Mouse (Mus musculus) liver, embryonic 16.5 days (tissue): ENCODE data around the gene Kdm1b. TPM values are rescaled to one million over a fixed set of nuclear protein-coding genes. Genes with fewer than 3 reads are reported as not detected.

ENCODE experiments used
- ATAC-seq: fragments of 200-750 bp; cut with Nextera tagmentation; 2 replicates; pipeline ENCODE4 v1.8.0; 2017; ENCODE audit warnings: low read depth, mild to moderate bottlenecking, moderate number of reproducible peaks, moderate library complexity
- H3K27ac ChIP-seq: fragments of 300-500 bp; sonication (generic); 2 replicates; pipeline ENCODE4 v1.5.1; 2014; ENCODE audit warnings: mild to moderate bottlenecking, low read length
- H3K27me3 ChIP-seq: fragments of 300-500 bp; sonication (generic); 2 replicates; pipeline ENCODE4 v1.6.1; 2014; ENCODE audit warnings: low read depth, low read length, mixed read lengths; ENCODE audit not compliant: control insufficient read depth, insufficient read depth
- H3K36me3 ChIP-seq: fragments of 300-500 bp; sonication (generic); 2 replicates; pipeline ENCODE4 v1.6.1; 2014; ENCODE audit warnings: mild to moderate bottlenecking; ENCODE audit not compliant: control insufficient read depth, insufficient read depth
- H3K4me1 ChIP-seq: fragments of 300-500 bp; sonication (generic); 2 replicates; pipeline ENCODE4 v1.6.1; 2014; ENCODE audit warnings: low read depth, low read length, mixed read lengths; ENCODE audit not compliant: control insufficient read depth
- H3K4me2 ChIP-seq: fragments of 300-500 bp; sonication (generic); 2 replicates; pipeline ENCODE4 v1.6.1; 2014; ENCODE audit warnings: low read depth, low read length, mixed read lengths
- H3K4me3 ChIP-seq: fragments of 300-500 bp; sonication (generic); 2 replicates; pipeline ENCODE4 v1.5.1; 2014; ENCODE audit warnings: low read depth, mild to moderate bottlenecking, low read length
- H3K9ac ChIP-seq: fragments of 300-500 bp; sonication (generic); 2 replicates; pipeline ENCODE4 v1.6.1; 2014; ENCODE audit warnings: low read depth, low read length
- H3K9me3 ChIP-seq: fragments of 300-500 bp; sonication (generic); replicated peaks from 2 replicates; pipeline ENCODE4 v1.6.1; 2016; ENCODE audit warnings: low read length; ENCODE audit not compliant: control insufficient read depth
- WGBS: fragments of 180-500 bp; shearing (Covaris S2); extraction: QIAGEN DNeasy Blood & Tissue Kit; methylation state at CpG from one replicate; pipeline ENCODE4 v1.1.7; 2014; ENCODE audit not compliant: insufficient replicate concordance; 5-methylcytosine and 5-hydroxymethylcytosine counted together
- polyA plus RNA-seq: library from polyadenylated mRNA; unstranded; fragments of >200 nt; fragmentation: Nextera tagmentation; extraction: Ambion mirVana; gene quantifications from 2 replicates; pipeline ENCODE4 v1.2.1, GENCODE M21; 2015

Gene Kdm1b
- polyA plus RNA-seq, 1 experiment from 2014 or later, result 3.8 TPM

GRCm38 (mm10) chr13:47020798-47021197 lies 22.5 kb upstream of the Kdm1b start:
- Histone ChIP-seq H3K27me3 (no peaks in the 10 kb centered on the region), H3K36me3 (no peaks in the 10 kb centered on the region), H3K4me3 (no peak overlapping the region), H3K9me3 (no peaks in the 10 kb centered on the region), H3K27ac (no peak overlapping the region), H3K4me1 (no peaks in the 10 kb centered on the region), H3K9ac (no peak overlapping the region), H3K4me2 (no peak overlapping the region)
- WGBS, result 61% methylated on average over 7 of the region's 7 CpGs
- no peak for ATAC-seq

- ATAC-seq, result peak; percentile 47; the same call in 1 of the 2 replicates
- H3K9me3 ChIP-seq, result no peaks in the 10 kb centered on the region
- H3K4me2 ChIP-seq, result no peak overlapping the region
- H3K27ac ChIP-seq, result no peak overlapping the region
- H3K36me3 ChIP-seq, result no peaks in the 10 kb centered on the region
- 62% methylated on average over 17 of the region's 17 CpGs for WGBS
- H3K27me3 ChIP-seq, result no peaks in the 10 kb centered on the region
- H3K4me3 ChIP-seq, result no peak overlapping the region
- H3K9ac ChIP-seq, result no peak overlapping the region
- H3K4me1 ChIP-seq, result no peaks in the 10 kb centered on the region
These were observed 12.8 kb upstream of the Kdm1b start for GRCm38 (mm10) chr13:47030376-47031107.

GRCm38 (mm10) chr13:47033602-47034001 lies 9.7 kb upstream of the Kdm1b start:
- Histone ChIP-seq H3K4me1 (no peaks in the 10 kb centered on the region), H3K4me3 (no peak overlapping the region), H3K27me3 (no peaks in the 10 kb centered on the region), H3K9ac (no peak overlapping the region), H3K4me2 (no peak overlapping the region), H3K27ac (no peak overlapping the region), H3K36me3 (no peaks in the 10 kb centered on the region), H3K9me3 (no peaks in the 10 kb centered on the region)
- ATAC-seq, result no peak
- WGBS, result 71% methylated on average over 4 of the region's 4 CpGs

- H3K27ac ChIP-seq, result no peak overlapping the region
- no peak overlapping the region for H3K4me2 ChIP-seq
- H3K4me3 ChIP-seq, result no peak overlapping the region
- H3K4me1 ChIP-seq, result no peaks in the 10 kb centered on the region
- H3K9me3 ChIP-seq, result no peaks in the 10 kb centered on the region
- no peak overlapping the region for H3K9ac ChIP-seq
- no peaks in the 10 kb centered on the region for H3K36me3 ChIP-seq
- 57% methylated on average over 6 of the region's 6 CpGs for WGBS
- no peaks in the 10 kb centered on the region for H3K27me3 ChIP-seq
- no peak for ATAC-seq
These were observed 5.4 kb upstream of the Kdm1b start for GRCm38 (mm10) chr13:47037946-47038345.

- no peak overlapping the region for H3K9ac ChIP-seq
- no peak overlapping the region for H3K4me2 ChIP-seq
- H3K27ac ChIP-seq, result no peak overlapping the region
- no peak overlapping the region for H3K4me3 ChIP-seq
- WGBS, result 72% methylated on average over 5 of the region's 5 CpGs
- H3K9me3 ChIP-seq, result no peaks in the 10 kb centered on the region
- no peaks in the 10 kb centered on the region for H3K36me3 ChIP-seq
- H3K4me1 ChIP-seq, result peaks cover 14% of the 10 kb centered on the region
- no peak for ATAC-seq
- peaks cover 6% of the 10 kb centered on the region for H3K27me3 ChIP-seq
These were observed 3.2 kb upstream of the Kdm1b start for GRCm38 (mm10) chr13:47040061-47040460.

- Histone ChIP-seq H3K27me3 (peaks cover 6% of the 10 kb centered on the region), H3K4me1 (peaks cover 14% of the 10 kb centered on the region), H3K9me3 (no peaks in the 10 kb centered on the region), H3K36me3 (no peaks in the 10 kb centered on the region), H3K9ac (no peak overlapping the region), H3K4me2 (peak overlapping the region; percentile 95), H3K4me3 (peak overlapping the region; percentile 79), H3K27ac (no peak overlapping the region)
- ATAC-seq, result no peak
- WGBS, result 46% methylated on average over 8 of the region's 8 CpGs
These were observed 1.2 kb upstream of the Kdm1b start for GRCm38 (mm10) chr13:47042024-47042633.

- Histone ChIP-seq H3K4me1 (peaks cover 14% of the 10 kb centered on the region), H3K9me3 (no peaks in the 10 kb centered on the region), H3K4me3 (peak overlapping the region; percentile 79), H3K36me3 (no peaks in the 10 kb centered on the region), H3K4me2 (peak overlapping the region; percentile 95), H3K9ac (peak overlapping the region; percentile 77), H3K27ac (peak overlapping the region; percentile 14; the same call in 1 of the 2 replicates), H3K27me3 (peaks cover 6% of the 10 kb centered on the region)
- 2% methylated on average over 45 of the region's 45 CpGs for WGBS
- no peak; the same call in 1 of the 2 replicates for ATAC-seq
These were observed 726 bp downstream of the Kdm1b start for GRCm38 (mm10) chr13:47043833-47044616.

- H3K9ac ChIP-seq, result peak within 1 kb of the TSS; percentile 77
- peak within 1 kb of the TSS; percentile 79 for H3K4me3 ChIP-seq
- H3K4me2 ChIP-seq, result peak within 1 kb of the TSS; percentile 95
- ATAC-seq, result no peak
- peak within 1 kb of the TSS; percentile 14; the same call in 1 of the 2 replicates for H3K27ac ChIP-seq
- H3K9me3 ChIP-seq, result no peaks in the 10 kb centered on the region
- peaks cover 6% of the 10 kb centered on the region for H3K27me3 ChIP-seq
- WGBS, result 22% methylated on average over 10 of the region's 10 CpGs
- no peaks in the 10 kb centered on the region for H3K36me3 ChIP-seq
- peaks cover 14% of the 10 kb centered on the region for H3K4me1 ChIP-seq
These were observed 1.3 kb downstream of the Kdm1b start, which contains the start of gene Tpmt for GRCm38 (mm10) chr13:47044617-47044947. TSS of gene Tpmt (minus strand) at chr13:47044737.
